Mouse (Mus musculus) midbrain, embryonic 11.5 days (tissue): ENCODE results near the gene Itga11. TPM values are rescaled to one million over a fixed set of nuclear protein-coding genes. Genes with fewer than 3 reads are reported as not detected.

Experiments
- ATAC-seq: fragments of 200-750 bp; cut with Nextera tagmentation; 2 replicates; pipeline ENCODE4 v1.8.0; 2017; ENCODE audit warnings: moderate TSS enrichment, moderate library complexity; ENCODE audit not compliant: low FRiP score
- DNase-seq: peaks from one replicate; pipeline ENCODE4 v3.0.0; 2015; ENCODE audit warnings: low spot score; ENCODE audit errors: missing footprints
- H3K27ac ChIP-seq: fragments of 300-500 bp; sonication (generic); 2 replicates; pipeline ENCODE4 v1.5.1; 2014; ENCODE audit warnings: low read depth, low read length
- H3K27me3 ChIP-seq: fragments of 300-500 bp; sonication (generic); 2 replicates; pipeline ENCODE4 v1.6.1; 2014; ENCODE audit warnings: mild to moderate bottlenecking, low read length, moderate library complexity, mixed read lengths; ENCODE audit not compliant: control insufficient read depth, insufficient read depth
- H3K36me3 ChIP-seq: fragments of 300-500 bp; sonication (generic); 2 replicates; pipeline ENCODE4 v1.6.1; 2014; ENCODE audit warnings: mild to moderate bottlenecking, low read length, moderate library complexity, mixed read lengths; ENCODE audit not compliant: control insufficient read depth, insufficient read depth
- H3K4me1 ChIP-seq: fragments of 300-500 bp; sonication (generic); 2 replicates; pipeline ENCODE4 v1.6.1; 2014; ENCODE audit warnings: low read length; ENCODE audit not compliant: control insufficient read depth, insufficient read depth
- H3K4me2 ChIP-seq: fragments of 300-500 bp; sonication (generic); 2 replicates; pipeline ENCODE4 v1.6.1; 2014; ENCODE audit warnings: mild to moderate bottlenecking, moderate library complexity
- H3K4me3 ChIP-seq: fragments of 300-500 bp; sonication (generic); 2 replicates; pipeline ENCODE4 v1.5.1; 2014; ENCODE audit warnings: low read depth, low read length
- H3K9ac ChIP-seq: fragments of 300-500 bp; sonication (generic); 2 replicates; pipeline ENCODE4 v1.6.1; 2014; ENCODE audit warnings: low read length
- H3K9me3 ChIP-seq: fragments of 300-500 bp; sonication (generic); 2 replicates; pipeline ENCODE4 v1.6.1; 2016; ENCODE audit warnings: low read length; ENCODE audit not compliant: control insufficient read depth
- WGBS: fragments of 180-500 bp; shearing (Covaris S2); extraction: QIAGEN DNeasy Blood & Tissue Kit; methylation state at CpG from one replicate; pipeline ENCODE4 v1.1.7; 2014; 5-methylcytosine and 5-hydroxymethylcytosine counted together
- polyA plus RNA-seq: library from polyadenylated mRNA; unstranded; fragments of >200 nt; fragmentation: Nextera tagmentation; extraction: Ambion mirVana; gene quantifications from 2 replicates; pipeline ENCODE4 v1.2.1, GENCODE M21; 2014

Gene Itga11
- polyA plus RNA-seq, 1 experiment from 2014 or later = 2.4 TPM

DNA sequence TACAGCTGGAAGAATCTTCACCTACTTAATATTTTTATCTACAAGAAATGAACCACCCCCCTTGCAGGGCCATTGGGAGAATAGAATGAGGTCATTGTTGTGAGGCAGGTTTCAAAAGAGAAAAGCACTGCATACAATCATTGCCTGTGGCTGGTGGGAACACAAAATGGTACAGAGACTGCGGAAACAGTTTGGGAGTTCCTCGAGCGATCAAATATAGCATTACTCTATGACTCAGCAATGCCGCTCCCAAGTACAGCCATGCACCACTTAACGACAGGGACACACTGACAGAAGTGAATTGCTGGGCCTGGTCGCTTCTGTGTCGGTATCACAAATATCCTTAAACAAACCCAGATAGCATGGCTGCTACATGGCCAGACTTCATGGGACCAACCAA, 4.4 kb upstream of the Itga11 start:
- H3K36me3 ChIP-seq = no peaks in the 10 kb centered on the region
- H3K4me2 ChIP-seq = no peak overlapping the region
- DNase-seq (no peak), ATAC-seq (no peak)
- H3K4me1 ChIP-seq = peaks cover 9% of the 10 kb centered on the region
- H3K4me3 ChIP-seq = no peak overlapping the region
- H3K9me3 ChIP-seq = no peaks in the 10 kb centered on the region
- no peak overlapping the region for H3K27ac ChIP-seq
- WGBS = 90% methylated on average over 7 of the region's 7 CpGs
- no peak overlapping the region for H3K9ac ChIP-seq
- H3K27me3 ChIP-seq = peaks cover 17% of the 10 kb centered on the region

DNA sequence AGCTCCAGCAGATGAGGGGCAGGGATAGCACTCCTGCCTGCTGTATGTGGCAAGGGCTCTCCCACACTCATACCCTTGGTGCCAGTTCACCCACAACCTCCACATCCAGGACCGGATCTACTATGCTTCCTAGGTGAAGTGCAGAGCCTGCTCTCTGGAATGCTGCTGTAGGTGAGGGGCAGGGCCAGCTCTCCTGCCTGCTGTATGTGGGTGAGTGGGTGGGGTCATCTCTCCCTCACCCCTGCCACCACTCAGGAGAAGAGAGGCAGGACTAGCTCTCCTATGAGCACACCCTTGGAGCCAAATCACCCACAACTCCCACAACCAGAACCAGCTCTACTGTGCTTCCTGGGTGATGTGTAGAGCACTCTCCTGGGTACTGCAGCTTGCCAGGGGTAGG, 2.5 kb upstream of the Itga11 start:
- H3K9ac ChIP-seq = no peak overlapping the region
- 88% methylated on average over 1 of the region's 1 CpGs for WGBS
- no peak overlapping the region for H3K4me2 ChIP-seq
- no peak overlapping the region for H3K27ac ChIP-seq
- H3K27me3 ChIP-seq = peaks cover 31% of the 10 kb centered on the region
- DNase-seq (no peak), ATAC-seq (no peak)
- H3K36me3 ChIP-seq = no peaks in the 10 kb centered on the region
- H3K4me3 ChIP-seq = no peak overlapping the region
- H3K4me1 ChIP-seq = peaks cover 13% of the 10 kb centered on the region
- H3K9me3 ChIP-seq = no peaks in the 10 kb centered on the region

DNA sequence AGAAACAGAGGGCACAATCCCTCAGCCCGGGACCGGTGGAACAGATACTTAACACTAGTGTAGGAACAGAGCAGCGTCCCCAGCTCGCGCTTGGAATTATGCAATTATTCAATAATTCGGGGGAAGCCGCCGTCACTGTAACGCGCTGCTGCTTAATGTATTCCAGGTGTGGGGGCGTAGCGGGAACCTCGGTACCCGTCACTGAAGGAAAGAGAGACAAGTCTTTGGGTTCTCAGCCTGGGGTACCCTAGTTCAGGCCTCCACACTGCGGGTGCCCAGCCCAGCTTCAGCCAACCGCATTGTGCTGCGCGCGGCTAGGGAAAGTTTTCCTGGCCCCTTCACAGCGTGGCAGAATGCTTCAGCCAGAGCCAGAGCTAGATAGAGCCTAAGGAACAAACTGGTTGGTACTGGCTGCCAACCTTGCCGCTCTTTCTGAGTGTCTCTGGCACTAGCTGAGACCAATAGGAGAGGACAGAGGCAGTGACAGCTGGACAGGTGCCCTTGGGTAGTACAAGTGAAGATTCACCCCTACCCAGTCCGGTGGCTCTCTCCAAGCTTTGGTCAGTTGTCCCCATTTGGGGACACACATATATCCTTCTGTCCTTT, 1.0 kb downstream of the Itga11 start:
- 0 out of 2 replicates have a peak overlapping the region, but pooled peaks have one; percentile 52 for H3K9ac ChIP-seq
- ATAC-seq (no peak), DNase-seq (no peak)
- peaks cover 13% of the 10 kb centered on the region for H3K4me1 ChIP-seq
- peaks cover 31% of the 10 kb centered on the region for H3K27me3 ChIP-seq
- WGBS = 7% methylated on average over 22 of the region's 22 CpGs
- H3K4me2 ChIP-seq = peak overlapping the region; percentile 56
- H3K9me3 ChIP-seq = no peaks in the 10 kb centered on the region
- H3K4me3 ChIP-seq = peak overlapping the region; percentile 34
- H3K36me3 ChIP-seq = no peaks in the 10 kb centered on the region
- H3K27ac ChIP-seq = no peak overlapping the region

DNA sequence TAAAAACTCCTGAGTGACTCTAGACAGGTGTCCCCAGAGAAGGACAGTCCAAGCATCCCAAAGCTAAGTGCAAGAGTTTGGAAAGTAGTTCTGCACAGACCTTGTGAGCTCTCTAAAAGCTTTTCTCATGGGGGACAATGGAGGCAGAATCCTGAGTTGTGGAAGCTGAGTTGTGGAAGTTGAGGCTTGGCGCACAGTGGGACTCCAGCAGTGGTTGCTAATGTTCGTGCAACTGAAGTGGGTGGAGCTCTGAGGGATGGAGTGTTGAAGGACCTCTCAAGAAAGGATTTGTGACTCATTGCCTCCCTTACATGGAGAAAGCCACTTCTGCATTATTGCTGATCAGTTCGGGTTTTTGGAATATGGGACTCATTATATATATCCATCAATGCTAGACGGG, 1.8 kb downstream of the Itga11 start:
- Histone ChIP-seq H3K4me2 (no peak overlapping the region), H3K36me3 (no peaks in the 10 kb centered on the region), H3K9ac (no peak overlapping the region), H3K4me1 (peaks cover 13% of the 10 kb centered on the region), H3K27ac (no peak overlapping the region), H3K27me3 (peaks cover 31% of the 10 kb centered on the region), H3K9me3 (no peaks in the 10 kb centered on the region), H3K4me3 (no peak overlapping the region)
- WGBS = 58% methylated on average over 4 of the region's 4 CpGs
- no peak for ATAC-seq
- peak; percentile 82 for DNase-seq

DNA sequence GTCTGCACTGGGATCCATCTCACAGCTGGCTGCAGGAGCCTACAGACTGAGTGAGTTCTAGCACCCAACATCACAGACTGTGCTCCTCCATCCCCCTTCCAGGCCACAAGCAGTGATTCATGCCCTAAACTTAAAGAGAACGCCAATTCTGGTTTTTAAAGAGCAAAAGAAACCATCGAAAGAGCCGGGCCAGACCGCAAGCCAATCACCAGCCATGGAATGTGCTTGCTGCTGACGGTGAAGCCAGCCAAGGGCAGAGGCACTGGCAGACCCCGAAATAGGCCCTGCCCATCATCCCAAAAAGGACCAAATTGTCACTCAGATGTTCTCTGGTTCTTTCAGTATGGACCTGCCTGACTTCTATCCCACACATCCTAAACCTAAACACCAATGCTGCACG, 6.7 kb downstream of the Itga11 start:
- Histone ChIP-seq H3K27ac (no peak overlapping the region), H3K4me3 (no peak overlapping the region), H3K27me3 (peaks cover 4% of the 10 kb centered on the region), H3K4me1 (no peaks in the 10 kb centered on the region), H3K36me3 (no peaks in the 10 kb centered on the region), H3K9ac (no peak overlapping the region), H3K4me2 (no peak overlapping the region), H3K9me3 (no peaks in the 10 kb centered on the region)
- WGBS = 91% methylated on average over 7 of the region's 7 CpGs
- ATAC-seq (no peak), DNase-seq (peak; percentile 45)

DNA sequence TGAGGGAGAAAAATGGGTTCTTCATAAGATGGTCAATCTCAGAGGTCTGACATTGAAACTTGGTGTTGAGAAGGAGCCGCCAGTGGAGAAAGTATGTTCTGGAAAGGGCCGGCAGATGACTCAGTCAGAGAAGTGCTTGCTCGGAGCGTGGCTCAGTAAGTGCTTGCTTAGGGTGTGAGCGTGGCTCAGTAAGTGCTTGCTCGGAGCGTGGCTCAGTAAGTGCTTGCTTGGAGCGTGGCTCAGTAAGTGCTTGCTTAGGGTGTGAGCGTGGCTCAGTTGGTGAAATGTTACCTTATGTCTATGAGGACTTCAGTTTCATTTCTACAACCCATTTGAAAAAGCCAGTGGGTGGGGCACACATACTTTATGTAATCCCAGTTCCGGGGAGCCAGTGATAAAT, 12.1 kb downstream of the Itga11 start:
- H3K36me3 ChIP-seq = no peaks in the 10 kb centered on the region
- no peak for ATAC-seq

DNA sequence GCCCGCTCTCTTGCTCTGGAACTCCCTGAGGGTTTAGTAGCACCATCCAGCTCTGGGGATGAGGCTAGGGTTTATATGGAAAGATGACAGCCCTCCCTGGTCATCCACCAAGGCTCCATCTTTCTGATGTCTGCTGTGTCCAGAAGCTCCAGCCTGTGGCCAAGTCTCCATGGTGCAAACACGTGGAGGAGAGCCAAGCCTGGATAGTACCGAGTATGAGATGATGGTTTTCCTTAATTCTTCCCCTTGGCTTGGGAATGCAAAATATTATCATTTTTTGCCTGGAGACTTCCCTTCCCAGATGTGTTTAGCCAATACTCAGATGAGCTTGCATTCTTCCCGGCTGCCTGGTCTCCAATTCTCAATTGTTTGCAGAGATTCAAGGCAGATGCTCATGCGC, 16.4 kb downstream of the Itga11 start:
- ATAC-seq (no peak), DNase-seq (no peak)
- 86% methylated on average over 5 of the region's 5 CpGs for WGBS
- Histone ChIP-seq H3K4me2 (no peak overlapping the region), H3K4me1 (no peaks in the 10 kb centered on the region), H3K27ac (no peak overlapping the region), H3K9me3 (no peaks in the 10 kb centered on the region), H3K4me3 (no peak overlapping the region), H3K9ac (no peak overlapping the region), H3K27me3 (no peaks in the 10 kb centered on the region), H3K36me3 (no peaks in the 10 kb centered on the region)

More for the DNA sequence above, 12.1 kb downstream of the Itga11 start:
- Histone ChIP-seq H3K9ac (no peak overlapping the region), H3K4me1 (no peaks in the 10 kb centered on the region), H3K4me3 (no peak overlapping the region), H3K9me3 (no peaks in the 10 kb centered on the region), H3K4me2 (no peak overlapping the region), H3K27ac (no peak overlapping the region), H3K27me3 (no peaks in the 10 kb centered on the region)
- 91% methylated on average over 10 of the region's 10 CpGs for WGBS
- DNase-seq = no peak

DNA sequence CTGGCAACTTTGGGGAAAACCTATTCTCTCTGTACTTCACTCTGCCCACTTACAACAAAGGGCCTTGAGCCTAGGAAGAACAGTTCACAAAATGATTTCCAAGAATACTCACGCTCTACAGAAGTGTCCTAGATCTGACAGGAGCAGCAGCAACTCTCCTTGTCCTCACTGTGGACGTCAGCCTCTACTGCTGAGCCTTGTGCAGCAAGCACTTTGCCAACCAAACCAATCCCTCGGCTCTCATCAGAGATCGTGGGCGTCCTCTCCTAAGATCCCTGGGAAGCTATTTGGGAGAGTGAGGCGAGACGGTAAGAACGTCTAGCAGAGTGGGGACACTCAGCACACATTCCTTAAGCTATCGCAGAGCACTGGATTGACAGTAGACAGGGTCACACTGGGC, 17.6 kb downstream of the Itga11 start:
- Histone ChIP-seq H3K36me3 (no peaks in the 10 kb centered on the region), H3K9me3 (no peaks in the 10 kb centered on the region), H3K27me3 (no peaks in the 10 kb centered on the region), H3K4me3 (no peak overlapping the region), H3K4me1 (no peaks in the 10 kb centered on the region), H3K9ac (no peak overlapping the region), H3K4me2 (no peak overlapping the region), H3K27ac (no peak overlapping the region)
- DNase-seq = no peak
- 84% methylated on average over 9 of the region's 9 CpGs for WGBS
- ATAC-seq = no peak

DNA sequence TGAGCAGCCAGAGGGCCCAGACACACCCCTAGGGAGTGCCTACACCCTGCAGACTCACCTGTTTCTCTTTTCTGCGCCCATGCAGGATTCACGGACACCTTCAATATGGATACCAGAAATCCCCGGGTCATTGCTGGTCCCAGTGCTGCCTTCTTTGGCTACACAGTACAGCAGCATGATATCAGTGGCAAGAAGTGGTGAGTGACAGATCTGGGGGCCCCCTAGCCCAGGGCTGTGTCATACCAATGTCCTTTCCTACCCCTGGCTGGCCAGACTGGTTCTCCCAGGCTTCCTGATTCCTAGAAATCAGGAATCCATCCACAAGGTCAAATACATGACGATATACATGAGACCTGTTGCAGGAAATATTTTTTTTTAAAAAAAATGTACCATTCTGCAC, 19.2 kb downstream of the Itga11 start:
- H3K4me1 ChIP-seq = no peaks in the 10 kb centered on the region
- DNase-seq (no peak), ATAC-seq (no peak)
- no peaks in the 10 kb centered on the region for H3K36me3 ChIP-seq
- H3K4me2 ChIP-seq = no peak overlapping the region
- H3K27ac ChIP-seq = no peak overlapping the region
- no peaks in the 10 kb centered on the region for H3K27me3 ChIP-seq
- H3K4me3 ChIP-seq = no peak overlapping the region
- WGBS = 85% methylated on average over 4 of the region's 4 CpGs
- no peak overlapping the region for H3K9ac ChIP-seq
- no peaks in the 10 kb centered on the region for H3K9me3 ChIP-seq
